Mouse (Mus musculus): ENCODE data around the gene Kcnq1. TPM values are rescaled to one million over a fixed set of nuclear protein-coding genes. Genes with fewer than 3 reads are reported as not detected.
A peak's percentile ranks its signal among the peaks of the same experiment; 100 is the strongest.

Kcnq1 gene
- 1.5 and 1.7 TPM in 2 replicates for polyA plus RNA-seq (2014; fragmentation: Nextera tagmentation; extraction: Ambion mirVana)

DNA sequence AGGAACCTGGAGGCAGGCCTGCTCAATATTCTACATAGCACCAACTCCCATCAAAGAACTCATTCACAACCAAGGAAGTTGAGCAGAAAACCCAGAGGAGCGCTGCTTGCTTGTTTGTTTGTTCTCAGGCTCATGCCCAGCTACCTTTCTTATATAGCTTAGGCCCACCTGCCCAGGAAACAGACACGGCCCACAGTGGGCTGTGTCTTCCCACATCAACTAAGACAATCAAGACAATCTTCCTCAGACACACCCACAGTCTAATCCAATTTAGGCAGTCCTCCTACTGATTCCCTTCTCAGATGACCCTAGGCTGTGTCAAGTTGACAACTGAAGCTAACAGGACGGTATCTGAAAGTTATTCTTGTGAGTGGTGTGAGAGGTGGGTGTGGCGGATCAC, at the start of gene Kcnq1:
Gene Kcnq1, plus strand, starts transcription at position 301 of the 400 bp plus-strand sequence.
- peaks cover 45% of the 10 kb centered on the region for H3K27me3 ChIP-seq (ENCODE audit: control insufficient read depth, insufficient read depth, low read length)
- H3K9ac ChIP-seq (ENCODE audit: low read length), result peak within 1 kb of the TSS; percentile 49; the same call in 1 of the 2 replicates
- WGBS, result 72% methylated on average over 4 of the region's 4 CpGs

DNA sequence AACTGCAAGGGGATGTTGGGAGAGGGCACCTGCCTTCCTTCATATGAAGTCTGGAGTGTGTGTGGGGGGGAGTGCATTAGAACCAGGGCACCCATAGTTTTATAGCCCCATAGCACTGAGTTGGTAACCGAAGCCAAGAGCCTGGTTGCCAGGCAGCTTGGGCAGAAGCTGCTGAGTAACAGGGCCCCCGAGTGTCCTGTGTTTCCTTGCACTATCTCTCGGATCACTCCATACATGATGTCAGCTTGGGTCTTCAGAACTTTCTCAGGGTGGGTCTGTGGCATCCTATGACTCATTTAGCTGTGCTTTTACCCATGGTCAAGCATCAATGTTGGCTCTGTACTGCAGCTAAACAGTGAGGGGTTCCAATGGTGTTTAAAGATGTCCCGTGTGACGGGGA, 49.1 kb upstream of the Kcnq1 start:
- peaks cover 6% of the 10 kb centered on the region; the same call in 1 of the 2 replicates for H3K36me3 ChIP-seq (ENCODE audit: control insufficient read depth, insufficient read depth, low read length)

More for the DNA sequence above, at the start of gene Kcnq1:
- Histone ChIP-seq H3K4me3 (ENCODE audit: low read depth, low read length) (peak within 1 kb of the TSS; percentile 36), H3K36me3 (ENCODE audit: control insufficient read depth, insufficient read depth, low read length) (no peaks in the 10 kb centered on the region), H3K9me3 (ENCODE audit: control insufficient read depth, low read length) (no peaks in the 10 kb centered on the region), H3K4me2 (ENCODE audit: low read depth, severe bottlenecking) (peak within 1 kb of the TSS; percentile 79), H3K4me1 (ENCODE audit: control insufficient read depth, insufficient read depth, low read length) (peaks cover 7% of the 10 kb centered on the region), H3K27ac (replicated peaks; ENCODE audit: low read depth, low read length) (no peak within 1 kb of the TSS)
- no peak for ATAC-seq (ENCODE audit: insufficient number of reproducible peaks, low FRiP score, low TSS enrichment, low read depth)
- DNase-seq (ENCODE audit: low spot score), result no peak

DNA sequence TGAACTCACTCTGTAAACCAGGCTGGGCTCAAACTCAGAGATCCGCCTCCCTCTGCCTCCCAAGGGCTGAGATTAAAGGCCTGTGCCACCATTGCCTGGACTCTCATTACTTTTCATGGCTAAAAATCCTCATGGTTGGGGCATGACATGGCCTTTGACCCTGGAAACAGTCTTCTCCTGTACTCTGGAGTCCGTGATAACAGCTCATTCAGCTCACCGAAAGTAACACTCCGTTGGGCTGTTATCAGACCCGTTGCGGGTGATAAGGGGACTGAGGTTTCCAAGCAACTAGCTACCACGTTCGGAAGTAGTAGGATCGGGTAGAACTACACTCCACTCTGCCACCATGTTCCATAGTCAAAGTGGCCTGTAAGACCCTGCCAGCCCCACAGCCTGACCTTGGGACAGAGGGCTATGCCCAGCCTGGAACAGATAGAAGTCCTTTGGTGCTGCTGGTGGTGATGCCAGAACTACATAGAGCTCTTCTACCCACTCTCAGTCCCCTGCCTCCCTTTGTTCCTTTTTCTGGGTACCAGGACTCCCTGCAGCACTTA, 48.4 kb upstream of the Kcnq1 start:
- Histone ChIP-seq H3K9me3 (ENCODE audit: control insufficient read depth, low read length) (no peaks in the 10 kb centered on the region), H3K27me3 (ENCODE audit: control insufficient read depth, insufficient read depth, low read length) (no peaks in the 10 kb centered on the region), H3K27ac (replicated peaks; ENCODE audit: low read depth, low read length) (peak overlapping the region; percentile 36; the same call in 1 of the 2 replicates), H3K4me3 (ENCODE audit: low read depth, low read length) (no peak overlapping the region), H3K36me3 (ENCODE audit: control insufficient read depth, insufficient read depth, low read length) (peaks cover 6% of the 10 kb centered on the region; the same call in 1 of the 2 replicates), H3K4me1 (ENCODE audit: control insufficient read depth, insufficient read depth, low read length) (peaks cover 24% of the 10 kb centered on the region), H3K9ac (ENCODE audit: low read length) (no peak overlapping the region), H3K4me2 (ENCODE audit: low read depth, severe bottlenecking) (no peak overlapping the region)
- ATAC-seq (ENCODE audit: insufficient number of reproducible peaks, low FRiP score, low TSS enrichment, low read depth) (no peak), DNase-seq (ENCODE audit: low spot score) (no peak)
- WGBS, result 87% methylated on average over 9 of the region's 9 CpGs

More for the DNA sequence above, 49.1 kb upstream of the Kcnq1 start:
- no peak for ATAC-seq (ENCODE audit: insufficient number of reproducible peaks, low FRiP score, low TSS enrichment, low read depth)
- no peak overlapping the region for H3K27ac ChIP-seq (replicated peaks; ENCODE audit: low read depth, low read length)
- 89% methylated on average over 5 of the region's 5 CpGs for WGBS
- no peaks in the 10 kb centered on the region for H3K9me3 ChIP-seq (ENCODE audit: control insufficient read depth, low read length)
- DNase-seq (ENCODE audit: low spot score), result no peak
- H3K4me1 ChIP-seq (ENCODE audit: control insufficient read depth, insufficient read depth, low read length), result peaks cover 24% of the 10 kb centered on the region
- no peak overlapping the region for H3K4me3 ChIP-seq (ENCODE audit: low read depth, low read length)
- H3K9ac ChIP-seq (ENCODE audit: low read length), result no peak overlapping the region
- no peak overlapping the region for H3K4me2 ChIP-seq (ENCODE audit: low read depth, severe bottlenecking)
- no peaks in the 10 kb centered on the region for H3K27me3 ChIP-seq (ENCODE audit: control insufficient read depth, insufficient read depth, low read length)

DNA sequence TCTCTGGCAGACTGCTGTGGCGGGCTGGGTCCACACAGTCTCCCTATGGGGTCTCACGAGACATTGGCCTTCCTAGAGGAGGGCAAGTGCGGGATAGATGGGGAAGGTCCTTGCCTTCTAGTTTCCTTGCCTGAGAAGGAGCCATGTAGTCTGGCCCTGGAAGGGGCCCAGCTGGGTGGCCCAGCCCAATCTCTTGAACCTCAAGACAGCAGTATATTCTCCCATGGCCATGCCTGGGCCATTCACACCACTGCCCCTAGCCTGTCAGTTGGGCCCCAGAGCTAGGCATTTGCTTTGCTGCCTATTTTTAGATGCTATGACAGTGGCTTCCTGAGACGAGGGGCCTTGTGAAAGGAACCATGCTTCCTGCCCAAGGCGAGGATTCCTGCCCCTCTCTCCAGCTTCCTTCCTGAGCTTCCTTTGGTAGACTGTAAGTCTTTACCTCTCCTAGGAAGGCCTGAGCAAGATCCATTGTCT, 47.9 kb upstream of the Kcnq1 start:
- 82% methylated on average over 5 of the region's 5 CpGs for WGBS

DNA sequence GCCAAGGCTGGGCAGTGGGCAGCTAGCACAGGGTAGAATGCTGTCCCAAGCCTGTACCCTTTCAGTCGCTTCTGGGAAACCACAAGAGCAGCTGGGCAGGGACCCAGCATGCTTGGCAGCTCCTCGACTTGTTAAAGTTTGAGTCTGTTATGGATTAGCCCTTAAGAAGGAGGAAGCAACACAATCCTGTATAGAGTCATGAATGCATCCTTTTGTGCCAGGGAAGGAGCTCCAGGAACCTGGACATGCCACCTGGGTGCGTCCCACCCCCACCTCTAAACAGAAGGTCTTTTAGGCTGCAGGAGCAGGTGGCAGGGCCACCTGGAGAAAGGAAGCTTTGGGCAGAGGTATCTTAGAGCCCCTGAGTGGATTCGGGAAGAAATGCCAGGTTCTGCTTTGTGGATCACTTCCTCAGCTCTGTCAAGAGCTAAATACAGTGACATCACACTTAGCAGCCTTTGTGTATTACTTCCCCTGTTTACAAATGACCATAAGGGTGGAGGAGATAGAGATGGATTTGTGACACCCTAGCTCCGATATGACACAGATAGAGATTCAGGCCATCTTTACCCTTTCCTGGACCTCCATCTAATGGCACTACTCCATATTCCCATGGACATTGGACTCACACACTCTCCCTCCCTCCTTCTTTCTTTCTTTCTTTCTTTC, 46.8 kb upstream of the Kcnq1 start:
- Histone ChIP-seq H3K27me3 (ENCODE audit: control insufficient read depth, insufficient read depth, low read length) (no peaks in the 10 kb centered on the region), H3K4me2 (ENCODE audit: low read depth, severe bottlenecking) (no peak overlapping the region), H3K36me3 (ENCODE audit: control insufficient read depth, insufficient read depth, low read length) (peaks cover 19% of the 10 kb centered on the region), H3K9ac (ENCODE audit: low read length) (no peak overlapping the region), H3K9me3 (ENCODE audit: control insufficient read depth, low read length) (no peaks in the 10 kb centered on the region), H3K27ac (replicated peaks; ENCODE audit: low read depth, low read length) (no peak overlapping the region), H3K4me3 (ENCODE audit: low read depth, low read length) (no peak overlapping the region), H3K4me1 (ENCODE audit: control insufficient read depth, insufficient read depth, low read length) (peaks cover 17% of the 10 kb centered on the region)
- DNase-seq (ENCODE audit: low spot score) (no peak), ATAC-seq (ENCODE audit: insufficient number of reproducible peaks, low FRiP score, low TSS enrichment, low read depth) (no peak)
- WGBS, result 80% methylated on average over 5 of the region's 5 CpGs

More for the DNA sequence above, 47.9 kb upstream of the Kcnq1 start:
- Histone ChIP-seq H3K4me3 (ENCODE audit: low read depth, low read length) (no peak overlapping the region), H3K9ac (ENCODE audit: low read length) (no peak overlapping the region), H3K36me3 (ENCODE audit: control insufficient read depth, insufficient read depth, low read length) (peaks cover 9% of the 10 kb centered on the region; the same call in 1 of the 2 replicates), H3K27me3 (ENCODE audit: control insufficient read depth, insufficient read depth, low read length) (no peaks in the 10 kb centered on the region), H3K9me3 (ENCODE audit: control insufficient read depth, low read length) (no peaks in the 10 kb centered on the region), H3K27ac (replicated peaks; ENCODE audit: low read depth, low read length) (no peak overlapping the region), H3K4me1 (ENCODE audit: control insufficient read depth, insufficient read depth, low read length) (peaks cover 24% of the 10 kb centered on the region), H3K4me2 (ENCODE audit: low read depth, severe bottlenecking) (no peak overlapping the region)
- DNase-seq (ENCODE audit: low spot score) (no peak), ATAC-seq (ENCODE audit: insufficient number of reproducible peaks, low FRiP score, low TSS enrichment, low read depth) (no peak)

DNA sequence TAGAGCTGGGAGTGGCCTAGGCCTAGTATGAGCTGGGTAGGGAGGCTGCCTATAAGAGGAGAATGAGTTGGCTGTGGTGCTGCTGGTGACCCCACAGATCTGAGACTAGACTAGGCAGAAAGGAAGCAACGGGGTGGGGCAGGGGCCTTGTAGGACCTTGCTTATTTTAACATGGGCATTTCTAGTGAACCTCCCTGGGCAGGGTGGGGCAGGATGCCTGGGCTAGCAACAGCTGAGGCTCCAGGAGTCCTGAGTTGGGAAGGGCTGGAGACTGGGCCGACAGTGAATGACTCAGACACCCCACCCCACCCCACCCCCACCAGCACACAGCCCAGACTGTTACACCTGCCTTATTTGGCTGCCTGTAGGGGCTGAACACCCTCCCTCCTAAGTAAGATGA, 43.5 kb upstream of the Kcnq1 start:
- DNase-seq (ENCODE audit: low spot score) (no peak), ATAC-seq (ENCODE audit: insufficient number of reproducible peaks, low FRiP score, low TSS enrichment, low read depth) (no peak)
- 72% methylated on average over 2 of the region's 2 CpGs for WGBS
- H3K27ac ChIP-seq (replicated peaks; ENCODE audit: low read depth, low read length), result no peak overlapping the region
- no peak overlapping the region for H3K9ac ChIP-seq (ENCODE audit: low read length)
- H3K4me1 ChIP-seq (ENCODE audit: control insufficient read depth, insufficient read depth, low read length), result peaks cover 2% of the 10 kb centered on the region; the same call in 1 of the 2 replicates
- H3K27me3 ChIP-seq (ENCODE audit: control insufficient read depth, insufficient read depth, low read length), result no peaks in the 10 kb centered on the region
- H3K4me2 ChIP-seq (ENCODE audit: low read depth, severe bottlenecking), result no peak overlapping the region
- H3K4me3 ChIP-seq (ENCODE audit: low read depth, low read length), result no peak overlapping the region
- H3K9me3 ChIP-seq (ENCODE audit: control insufficient read depth, low read length), result no peaks in the 10 kb centered on the region
- peaks cover 38% of the 10 kb centered on the region for H3K36me3 ChIP-seq (ENCODE audit: control insufficient read depth, insufficient read depth, low read length)

DNA sequence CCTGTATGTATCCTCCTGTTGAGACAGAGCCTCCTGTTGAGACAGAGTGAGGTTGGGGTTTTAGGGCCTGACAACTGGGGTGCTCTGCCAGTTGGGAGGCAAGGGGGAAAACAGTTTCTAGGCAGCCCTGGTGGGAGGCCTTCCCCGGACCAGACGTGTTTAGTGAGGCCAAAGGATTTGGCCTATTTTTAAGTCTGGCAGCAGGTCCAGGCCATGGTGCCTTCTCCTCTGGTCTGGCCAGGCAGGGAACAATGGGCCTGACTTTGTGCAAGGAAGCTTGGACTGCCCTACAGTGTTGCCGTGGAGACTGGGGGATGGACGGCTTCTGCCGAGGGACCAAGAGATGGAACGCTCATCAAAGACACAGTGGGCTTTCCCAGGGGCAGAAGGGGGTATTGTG, 41.9 kb upstream of the Kcnq1 start:
- no peak overlapping the region for H3K9ac ChIP-seq (ENCODE audit: low read length)
- H3K36me3 ChIP-seq (ENCODE audit: control insufficient read depth, insufficient read depth, low read length), result peaks cover 38% of the 10 kb centered on the region
- DNase-seq (ENCODE audit: low spot score) (no peak), ATAC-seq (ENCODE audit: insufficient number of reproducible peaks, low FRiP score, low TSS enrichment, low read depth) (no peak)
- no peaks in the 10 kb centered on the region for H3K9me3 ChIP-seq (ENCODE audit: control insufficient read depth, low read length)
- H3K4me1 ChIP-seq (ENCODE audit: control insufficient read depth, insufficient read depth, low read length), result peaks cover 9% of the 10 kb centered on the region
- WGBS, result 92% methylated on average over 6 of the region's 6 CpGs
- H3K4me2 ChIP-seq (ENCODE audit: low read depth, severe bottlenecking), result no peak overlapping the region
- H3K4me3 ChIP-seq (ENCODE audit: low read depth, low read length), result no peak overlapping the region
- no peak overlapping the region for H3K27ac ChIP-seq (replicated peaks; ENCODE audit: low read depth, low read length)
- H3K27me3 ChIP-seq (ENCODE audit: control insufficient read depth, insufficient read depth, low read length), result no peaks in the 10 kb centered on the region

DNA sequence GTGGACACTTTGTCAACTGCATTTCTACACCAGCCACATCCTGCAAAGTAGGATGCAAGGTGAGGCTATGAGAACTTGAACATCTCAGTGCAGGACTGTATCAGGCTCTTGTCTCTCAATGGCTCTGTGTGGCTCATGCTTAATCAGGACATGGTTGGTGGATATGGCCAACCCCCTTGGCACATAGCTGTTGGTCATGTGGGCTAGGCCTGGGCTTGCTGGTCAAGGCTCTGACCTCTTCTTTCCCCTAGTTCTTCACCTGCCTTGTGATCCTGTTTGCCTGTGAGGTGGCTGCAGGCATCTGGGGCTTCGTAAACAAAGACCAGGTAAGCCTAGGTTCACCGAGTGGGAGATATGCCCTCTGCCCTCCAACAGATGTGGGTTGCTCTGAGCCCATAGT, 40.5 kb upstream of the Kcnq1 start:
- DNase-seq (ENCODE audit: low spot score) (no peak), ATAC-seq (ENCODE audit: insufficient number of reproducible peaks, low FRiP score, low TSS enrichment, low read depth) (no peak)
- H3K27me3 ChIP-seq (ENCODE audit: control insufficient read depth, insufficient read depth, low read length), result no peaks in the 10 kb centered on the region
- no peak overlapping the region for H3K9ac ChIP-seq (ENCODE audit: low read length)
- WGBS, result 93% methylated on average over 2 of the region's 2 CpGs
- no peaks in the 10 kb centered on the region for H3K9me3 ChIP-seq (ENCODE audit: control insufficient read depth, low read length)
- peaks cover 32% of the 10 kb centered on the region for H3K36me3 ChIP-seq (ENCODE audit: control insufficient read depth, insufficient read depth, low read length)
- H3K4me2 ChIP-seq (ENCODE audit: low read depth, severe bottlenecking), result no peak overlapping the region
- H3K4me1 ChIP-seq (ENCODE audit: control insufficient read depth, insufficient read depth, low read length), result peaks cover 16% of the 10 kb centered on the region
- H3K27ac ChIP-seq (replicated peaks; ENCODE audit: low read depth, low read length), result no peak overlapping the region
- H3K4me3 ChIP-seq (ENCODE audit: low read depth, low read length), result no peak overlapping the region

Measured in limb, embryonic 11.5 days (tissue).